Mouse (Mus musculus) neural tube, embryonic 11.5 days (tissue): Measurements from ENCODE around the gene Kat2a. TPM values are rescaled to one million over a fixed set of nuclear protein-coding genes. Genes with fewer than 3 reads are reported as not detected.

ENCODE experiments used
- ATAC-seq: fragments of 200-750 bp; cut with Nextera tagmentation; 2 replicates; pipeline ENCODE4 v1.8.0; 2017; ENCODE audit warnings: moderate number of reproducible peaks, mild to moderate bottlenecking, moderate TSS enrichment, moderate library complexity; ENCODE audit not compliant: insufficient read depth, low FRiP score, low TSS enrichment
- DNase-seq: peaks from one replicate; pipeline ENCODE4 v3.0.0-alpha.2; 2015; ENCODE audit warnings: low spot score
- H3K27ac ChIP-seq: fragments of 300-500 bp; sonication (generic); 2 replicates; pipeline ENCODE4 v1.5.1; 2014; ENCODE audit warnings: low read depth, mild to moderate bottlenecking, low read length
- H3K27me3 ChIP-seq: fragments of 300-500 bp; sonication (generic); 2 replicates; pipeline ENCODE4 v1.6.1; 2014; ENCODE audit warnings: mild to moderate bottlenecking, low read length, mixed read lengths; ENCODE audit not compliant: control insufficient read depth, insufficient read depth
- H3K36me3 ChIP-seq: fragments of 300-500 bp; sonication (generic); 2 replicates; pipeline ENCODE4 v1.6.1; 2014; ENCODE audit warnings: mild to moderate bottlenecking, low read length, moderate library complexity, mixed read lengths; ENCODE audit not compliant: control insufficient read depth, insufficient read depth
- H3K4me1 ChIP-seq: fragments of 300-500 bp; sonication (generic); 2 replicates; pipeline ENCODE4 v1.6.1; 2014; ENCODE audit warnings: low read length, mixed read lengths; ENCODE audit not compliant: control insufficient read depth, insufficient read depth
- H3K4me2 ChIP-seq: fragments of 300-500 bp; sonication (generic); 2 replicates; pipeline ENCODE4 v1.6.1; 2014; ENCODE audit warnings: low read depth, mild to moderate bottlenecking, moderate library complexity
- H3K4me3 ChIP-seq: fragments of 300-500 bp; sonication (generic); 2 replicates; pipeline ENCODE4 v1.5.1; 2014; ENCODE audit warnings: low read depth, low read length
- H3K9ac ChIP-seq: fragments of 300-500 bp; sonication (generic); 2 replicates; pipeline ENCODE4 v1.6.1; 2014; ENCODE audit warnings: mild to moderate bottlenecking, low read length
- H3K9me3 ChIP-seq: fragments of 300-500 bp; sonication (generic); 2 replicates; pipeline ENCODE4 v1.6.1; 2016; ENCODE audit warnings: low read length; ENCODE audit not compliant: control insufficient read depth
- WGBS: fragments of 180-500 bp; shearing (Covaris S2); extraction: QIAGEN DNeasy Blood & Tissue Kit; methylation state at CpG from one replicate; pipeline ENCODE4 v1.1.7; 2014; 5-methylcytosine and 5-hydroxymethylcytosine counted together
- polyA plus RNA-seq: library from polyadenylated mRNA; unstranded; fragments of >200 nt; fragmentation: Nextera tagmentation; extraction: Ambion mirVana; gene quantifications from 2 replicates; pipeline ENCODE4 v1.2.1, GENCODE M21; 2014

Kat2a gene
- polyA plus RNA-seq, 1 experiment from 2014 or later: 66.4 TPM

- no peak overlapping the region for H3K4me3 ChIP-seq
- no peak overlapping the region for H3K9ac ChIP-seq
These were observed 28.2 kb downstream of the Kat2a start for GRCm38 (mm10) chr11:100684084-100684483.

GRCm38 (mm10) chr11:100682526-100682925 is 29.7 kb downstream of the Kat2a start:
- no peak for ATAC-seq
- no peak for DNase-seq
- WGBS: 58% methylated on average over 5 of the region's 5 CpGs
- Histone ChIP-seq H3K27ac (no peak overlapping the region), H3K9me3 (no peaks in the 10 kb centered on the region), H3K36me3 (no peaks in the 10 kb centered on the region), H3K4me2 (no peak overlapping the region), H3K4me1 (no peaks in the 10 kb centered on the region), H3K27me3 (no peaks in the 10 kb centered on the region), H3K9ac (no peak overlapping the region), H3K4me3 (no peak overlapping the region)

More at GRCm38 (mm10) chr11:100684084-100684483, 28.2 kb downstream of the Kat2a start:
- Histone ChIP-seq H3K9me3 (no peaks in the 10 kb centered on the region), H3K4me2 (no peak overlapping the region), H3K27ac (no peak overlapping the region), H3K36me3 (no peaks in the 10 kb centered on the region), H3K4me1 (no peaks in the 10 kb centered on the region), H3K27me3 (no peaks in the 10 kb centered on the region)
- ATAC-seq (no peak), DNase-seq (no peak)
- 80% methylated on average over 2 of the region's 2 CpGs for WGBS

GRCm38 (mm10) chr11:100681826-100682225 is 30.4 kb downstream of the Kat2a start:
- DNase-seq: no peak
- no peaks in the 10 kb centered on the region for H3K27me3 ChIP-seq
- no peak overlapping the region for H3K27ac ChIP-seq
- no peak for ATAC-seq
- H3K9me3 ChIP-seq: no peaks in the 10 kb centered on the region
- no peak overlapping the region for H3K4me3 ChIP-seq
- no peak overlapping the region for H3K4me2 ChIP-seq
- 83% methylated on average over 5 of the region's 5 CpGs for WGBS
- no peaks in the 10 kb centered on the region for H3K4me1 ChIP-seq
- H3K9ac ChIP-seq: no peak overlapping the region
- H3K36me3 ChIP-seq: no peaks in the 10 kb centered on the region

GRCm38 (mm10) chr11:100677810-100678209 is 34.5 kb downstream of the Kat2a start:
- DNase-seq (no peak), ATAC-seq (no peak)
- H3K4me3 ChIP-seq: no peak overlapping the region
- no peak overlapping the region for H3K4me2 ChIP-seq
- WGBS: 66% methylated on average over 7 of the region's 7 CpGs
- H3K9ac ChIP-seq: no peak overlapping the region
- H3K27me3 ChIP-seq: peaks cover 10% of the 10 kb centered on the region; the same call in 1 of the 2 replicates
- peaks cover 5% of the 10 kb centered on the region; the same call in 1 of the 2 replicates for H3K4me1 ChIP-seq
- no peak overlapping the region for H3K27ac ChIP-seq
- no peaks in the 10 kb centered on the region for H3K9me3 ChIP-seq
- H3K36me3 ChIP-seq: no peaks in the 10 kb centered on the region

- Histone ChIP-seq H3K27ac (no peak overlapping the region), H3K4me1 (peaks cover 6% of the 10 kb centered on the region; the same call in 1 of the 2 replicates), H3K36me3 (no peaks in the 10 kb centered on the region), H3K9me3 (no peaks in the 10 kb centered on the region), H3K4me3 (no peak overlapping the region), H3K27me3 (peaks cover 10% of the 10 kb centered on the region; the same call in 1 of the 2 replicates), H3K9ac (peak overlapping the region; percentile 54), H3K4me2 (peak overlapping the region; percentile 31)
- DNase-seq: peak; percentile 24
- ATAC-seq: no peak
- WGBS: 3% methylated on average over 22 of the region's 23 CpGs
These were observed 39.1 kb downstream of the Kat2a start for GRCm38 (mm10) chr11:100673169-100673568.

- Histone ChIP-seq H3K4me1 (peaks cover 6% of the 10 kb centered on the region; the same call in 1 of the 2 replicates), H3K9me3 (no peaks in the 10 kb centered on the region), H3K36me3 (no peaks in the 10 kb centered on the region), H3K9ac (no peak overlapping the region), H3K4me3 (no peak overlapping the region), H3K4me2 (no peak overlapping the region), H3K27me3 (peaks cover 10% of the 10 kb centered on the region; the same call in 1 of the 2 replicates), H3K27ac (no peak overlapping the region)
- ATAC-seq: no peak
- WGBS: 77% methylated on average over 2 of the region's 2 CpGs
- DNase-seq: no peak
These were observed 40.3 kb downstream of the Kat2a start for GRCm38 (mm10) chr11:100671956-100672355.

GRCm38 (mm10) chr11:100671049-100671448 is 41.2 kb downstream of the Kat2a start:
- peaks cover 6% of the 10 kb centered on the region; the same call in 1 of the 2 replicates for H3K4me1 ChIP-seq
- no peak overlapping the region for H3K9ac ChIP-seq
- H3K4me3 ChIP-seq: no peak overlapping the region
- H3K36me3 ChIP-seq: no peaks in the 10 kb centered on the region
- no peak overlapping the region for H3K27ac ChIP-seq
- DNase-seq (no peak), ATAC-seq (no peak)
- no peaks in the 10 kb centered on the region for H3K9me3 ChIP-seq
- H3K27me3 ChIP-seq: peaks cover 10% of the 10 kb centered on the region; the same call in 1 of the 2 replicates
- WGBS: 82% methylated on average over 1 of the region's 1 CpGs
- no peak overlapping the region for H3K4me2 ChIP-seq

GRCm38 (mm10) chr11:100659806-100660205 is 52.5 kb downstream of the Kat2a start:
- no peak overlapping the region for H3K4me3 ChIP-seq
- no peak for DNase-seq
- no peaks in the 10 kb centered on the region for H3K27me3 ChIP-seq
- no peaks in the 10 kb centered on the region for H3K36me3 ChIP-seq
- H3K9ac ChIP-seq: no peak overlapping the region
- H3K27ac ChIP-seq: no peak overlapping the region
- H3K4me2 ChIP-seq: no peak overlapping the region
- no peaks in the 10 kb centered on the region for H3K9me3 ChIP-seq
- ATAC-seq: no peak
- no peaks in the 10 kb centered on the region for H3K4me1 ChIP-seq
- WGBS: 70% methylated on average over 10 of the region's 10 CpGs

GRCm38 (mm10) chr11:100656458-100656857 is 55.8 kb downstream of the Kat2a start:
- no peak overlapping the region for H3K9ac ChIP-seq
- no peaks in the 10 kb centered on the region for H3K36me3 ChIP-seq
- DNase-seq (peak; percentile 19), ATAC-seq (no peak)
- H3K4me2 ChIP-seq: no peak overlapping the region
- no peaks in the 10 kb centered on the region for H3K27me3 ChIP-seq
- no peak overlapping the region for H3K27ac ChIP-seq
- H3K9me3 ChIP-seq: no peaks in the 10 kb centered on the region
- WGBS: 16% methylated on average over 6 of the region's 6 CpGs
- H3K4me1 ChIP-seq: no peaks in the 10 kb centered on the region
- H3K4me3 ChIP-seq: no peak overlapping the region
